Mouse (Mus musculus): ENCODE measurements around the gene Jak3. TPM values are rescaled to one million over a fixed set of nuclear protein-coding genes. Genes with fewer than 3 reads are reported as not detected.

Jak3 gene
- polyA plus RNA-seq, 1 experiment, result 62.6 TPM

GRCm38 (mm10) chr8:71630761-71631160 lies 45.3 kb upstream of the Jak3 start:
- H3K4me3 ChIP-seq (ENCODE audit: extremely low read depth, insufficient read depth, insufficient read length), result no peak overlapping the region
- no peak overlapping the region for H3K27ac ChIP-seq (ENCODE audit: insufficient read depth, low read length)
- H3K27me3 ChIP-seq (ENCODE audit: control insufficient read depth, insufficient read depth, low read length), result no peaks in the 10 kb centered on the region; the same call in 1 of the 2 replicates
- DNase-seq (ENCODE audit: low read depth in 1 of 2, low spot score in 2 of 2), result no peak
- WGBS, result 71% methylated on average over 6 of the region's 6 CpGs
- H3K4me1 ChIP-seq (ENCODE audit: control insufficient read depth, insufficient read depth, insufficient read length), result peaks cover 26% of the 10 kb centered on the region
- TF ChIP-seq CTCF (IDR thresholded peaks at IDR 0.05; ENCODE audit: extremely low read depth, insufficient read depth, insufficient read length, insufficient replicate concordance) (no peak), POLR2A (IDR thresholded peaks at IDR 0.05; ENCODE audit: low read depth, low read length) (no peak)
- H3K36me3 ChIP-seq (ENCODE audit: control insufficient read depth, insufficient read depth, low read length), result 0 out of 2 replicates have a peak, but pooled peaks cover 1% of the 10 kb centered on the region

DNA sequence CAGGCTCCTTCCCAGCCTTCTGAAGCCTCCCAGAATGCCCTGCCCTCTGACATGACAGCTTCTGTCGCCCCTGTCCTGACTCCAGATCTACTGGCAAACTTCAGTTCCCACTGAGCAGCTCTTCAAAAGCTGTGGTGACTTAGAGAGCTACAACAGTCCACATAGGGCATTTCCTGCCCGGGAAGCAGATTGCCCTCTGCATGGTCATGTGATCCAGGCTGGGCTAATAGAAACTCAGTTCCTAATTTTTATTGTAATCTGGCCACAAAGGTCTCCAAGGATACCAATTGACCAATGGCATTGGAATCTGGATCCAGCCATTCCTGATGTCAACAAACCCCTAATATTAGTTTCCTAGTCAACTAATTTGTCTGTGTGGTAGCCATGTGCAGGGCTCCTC lies 44.2 kb upstream of the Jak3 start:
- WGBS, result 48% methylated on average over 2 of the region's 2 CpGs
- Histone ChIP-seq H3K4me3 (ENCODE audit: extremely low read depth, insufficient read depth, insufficient read length) (no peak overlapping the region), H3K36me3 (ENCODE audit: control insufficient read depth, insufficient read depth, low read length) (no peaks in the 10 kb centered on the region), H3K4me1 (ENCODE audit: control insufficient read depth, insufficient read depth, insufficient read length) (peaks cover 26% of the 10 kb centered on the region), H3K27ac (ENCODE audit: insufficient read depth, low read length) (no peak overlapping the region), H3K27me3 (ENCODE audit: control insufficient read depth, insufficient read depth, low read length) (no peaks in the 10 kb centered on the region; the same call in 1 of the 2 replicates)
- TF ChIP-seq CTCF (IDR thresholded peaks at IDR 0.05; ENCODE audit: extremely low read depth, insufficient read depth, insufficient read length, insufficient replicate concordance) (no peak), POLR2A (IDR thresholded peaks at IDR 0.05; ENCODE audit: low read depth, low read length) (no peak)
- no peak for DNase-seq (ENCODE audit: low read depth in 1 of 2, low spot score in 2 of 2)

- H3K36me3 ChIP-seq (ENCODE audit: control insufficient read depth, insufficient read depth, low read length), result no peaks in the 10 kb centered on the region
- H3K4me3 ChIP-seq (ENCODE audit: extremely low read depth, insufficient read depth, insufficient read length), result peak overlapping the region; percentile 17; the same call in 1 of the 2 replicates
- peaks cover 20% of the 10 kb centered on the region for H3K4me1 ChIP-seq (ENCODE audit: control insufficient read depth, insufficient read depth, insufficient read length)
- H3K27ac ChIP-seq (ENCODE audit: insufficient read depth, low read length), result no peak overlapping the region
- peak; percentile 26 to 81 for DNase-seq (ENCODE audit: low read depth in 1 of 2, low spot score in 2 of 2)
- no peaks in the 10 kb centered on the region; the same call in 1 of the 2 replicates for H3K27me3 ChIP-seq (ENCODE audit: control insufficient read depth, insufficient read depth, low read length)
- TF ChIP-seq POLR2A (IDR thresholded peaks at IDR 0.05; ENCODE audit: low read depth, low read length), result no peak
- peak; percentile 85 for TF ChIP-seq CTCF (IDR thresholded peaks at IDR 0.05; ENCODE audit: extremely low read depth, insufficient read depth, insufficient read length, insufficient replicate concordance)
- WGBS, result 3% methylated on average over 19 of the region's 22 CpGs
Measured at GRCm38 (mm10) chr8:71633164-71633563, 42.9 kb upstream of the Jak3 start.

GRCm38 (mm10) chr8:71633981-71634667 lies 42.0 kb upstream of the Jak3 start:
- H3K27me3 ChIP-seq (ENCODE audit: control insufficient read depth, insufficient read depth, low read length), result no peaks in the 10 kb centered on the region; the same call in 1 of the 2 replicates
- H3K4me3 ChIP-seq (ENCODE audit: extremely low read depth, insufficient read depth, insufficient read length), result no peak overlapping the region
- no peak for TF ChIP-seq CTCF (IDR thresholded peaks at IDR 0.05; ENCODE audit: extremely low read depth, insufficient read depth, insufficient read length, insufficient replicate concordance)
- TF ChIP-seq POLR2A (IDR thresholded peaks at IDR 0.05; ENCODE audit: low read depth, low read length), result no peak
- H3K36me3 ChIP-seq (ENCODE audit: control insufficient read depth, insufficient read depth, low read length), result no peaks in the 10 kb centered on the region
- peaks cover 11% of the 10 kb centered on the region for H3K4me1 ChIP-seq (ENCODE audit: control insufficient read depth, insufficient read depth, insufficient read length)
- DNase-seq (ENCODE audit: low read depth in 1 of 2, low spot score in 2 of 2), result peak in 1 of 2 experiments; percentile 58
- H3K27ac ChIP-seq (ENCODE audit: insufficient read depth, low read length), result no peak overlapping the region
- 7% methylated on average over 26 of the region's 26 CpGs for WGBS

DNA sequence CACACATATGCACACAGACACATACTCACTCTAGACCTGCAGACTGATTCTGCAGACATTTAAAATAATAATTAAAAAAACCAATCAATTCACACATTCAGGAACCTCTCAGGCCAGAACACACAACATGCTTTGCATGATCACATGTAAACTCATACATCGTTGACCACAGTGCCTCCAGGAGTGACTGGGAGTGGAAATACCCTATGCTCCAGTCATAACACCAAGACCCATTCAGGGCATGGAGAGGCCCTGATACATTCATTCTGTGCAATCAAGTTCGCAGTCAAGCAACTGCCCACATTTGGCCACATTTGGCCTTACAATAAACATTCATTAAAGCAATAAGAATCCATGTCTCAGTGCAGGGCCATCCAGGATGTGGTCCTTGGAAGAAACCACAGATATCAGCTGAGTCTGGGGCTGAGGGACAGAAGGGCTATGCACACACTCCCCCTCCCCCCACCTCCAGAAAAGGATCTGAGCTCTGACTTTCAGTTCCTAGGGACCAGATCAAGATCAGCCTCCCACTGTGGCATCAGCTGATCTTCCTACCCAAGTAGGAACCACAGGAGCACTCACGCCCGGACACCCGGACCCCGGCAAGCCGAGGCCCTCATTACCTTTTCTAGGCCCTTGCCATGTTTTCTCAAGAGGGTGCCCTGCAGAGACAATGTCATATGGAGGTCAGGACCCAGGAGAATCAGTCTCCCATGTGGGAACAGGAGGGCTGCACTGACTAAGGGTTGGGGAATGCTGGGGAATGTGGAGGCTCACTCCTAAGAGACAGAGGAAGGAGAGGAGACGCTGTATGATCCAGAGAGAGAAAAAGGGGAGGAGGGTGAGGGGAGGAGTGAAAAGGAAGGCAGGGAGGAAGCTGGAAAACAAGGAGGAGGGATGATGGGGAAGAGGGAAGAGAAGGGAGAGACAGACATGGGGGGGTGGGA lies 38.7 kb upstream of the Jak3 start:
- 78% methylated on average over 8 of the region's 8 CpGs for WGBS
- TF ChIP-seq POLR2A (IDR thresholded peaks at IDR 0.05; ENCODE audit: low read depth, low read length), result no peak
- no peak for TF ChIP-seq CTCF (IDR thresholded peaks at IDR 0.05; ENCODE audit: extremely low read depth, insufficient read depth, insufficient read length, insufficient replicate concordance)
- DNase-seq (ENCODE audit: low read depth in 1 of 2, low spot score in 2 of 2), result no peak
- H3K4me3 ChIP-seq (ENCODE audit: extremely low read depth, insufficient read depth, insufficient read length), result no peak overlapping the region
- no peak overlapping the region for H3K27ac ChIP-seq (ENCODE audit: insufficient read depth, low read length)
- H3K27me3 ChIP-seq (ENCODE audit: control insufficient read depth, insufficient read depth, low read length), result no peaks in the 10 kb centered on the region
- H3K4me1 ChIP-seq (ENCODE audit: control insufficient read depth, insufficient read depth, insufficient read length), result peaks cover 4% of the 10 kb centered on the region; the same call in 1 of the 2 replicates
- H3K36me3 ChIP-seq (ENCODE audit: control insufficient read depth, insufficient read depth, low read length), result no peaks in the 10 kb centered on the region

DNA sequence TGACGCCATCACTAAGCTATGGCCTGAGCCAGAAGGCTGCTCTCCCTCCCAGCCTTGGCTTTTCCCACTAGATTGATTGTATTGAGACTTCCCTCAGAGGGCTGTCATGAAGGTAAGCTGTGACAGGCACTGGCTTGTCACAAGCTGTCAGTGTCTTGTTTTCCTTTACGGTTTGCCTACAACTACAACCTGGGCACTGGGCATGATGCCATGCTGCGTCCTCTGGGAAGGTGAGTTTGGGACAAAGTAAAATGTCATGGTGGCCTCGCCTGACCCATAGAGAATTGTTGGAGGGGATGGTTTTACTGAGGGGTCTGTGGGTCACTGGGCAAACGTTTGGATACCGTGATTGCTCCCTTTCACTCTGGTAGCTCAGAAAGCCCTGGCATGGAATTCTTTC lies 37.8 kb upstream of the Jak3 start:
- TF ChIP-seq CTCF (IDR thresholded peaks at IDR 0.05; ENCODE audit: extremely low read depth, insufficient read depth, insufficient read length, insufficient replicate concordance) (no peak), POLR2A (IDR thresholded peaks at IDR 0.05; ENCODE audit: low read depth, low read length) (no peak)
- no peak for DNase-seq (ENCODE audit: low read depth in 1 of 2, low spot score in 2 of 2)
- Histone ChIP-seq H3K4me1 (ENCODE audit: control insufficient read depth, insufficient read depth, insufficient read length) (peaks cover 4% of the 10 kb centered on the region; the same call in 1 of the 2 replicates), H3K36me3 (ENCODE audit: control insufficient read depth, insufficient read depth, low read length) (no peaks in the 10 kb centered on the region), H3K4me3 (ENCODE audit: extremely low read depth, insufficient read depth, insufficient read length) (no peak overlapping the region), H3K27ac (ENCODE audit: insufficient read depth, low read length) (no peak overlapping the region), H3K27me3 (ENCODE audit: control insufficient read depth, insufficient read depth, low read length) (no peaks in the 10 kb centered on the region)
- 91% methylated on average over 6 of the region's 6 CpGs for WGBS

All from spleen, adult 2 months (tissue).